Mouse (Mus musculus) cerebellum, adult 2 months (tissue): ENCODE results near the gene Iqcn. TPM values are rescaled to one million over a fixed set of nuclear protein-coding genes. Genes with fewer than 3 reads are reported as not detected.
A peak's percentile ranks its signal among the peaks of the same experiment; 100 is the strongest.

Experiments used
- DNase-seq, 2 experiments: peaks; one replicate each; pipeline ENCODE4 v3.0.0; 2021
- H3K27ac ChIP-seq: fragments of 200-500 bp; 2 replicates; pipeline ENCODE4 v1.5.1; 2012; ENCODE audit warnings: low read length, control low read depth, inconsistent platforms; ENCODE audit not compliant: insufficient read depth
- H3K27me3 ChIP-seq: fragments of 200-500 bp; 2 replicates; pipeline ENCODE4 v1.6.1; 2012; ENCODE audit warnings: inconsistent platforms, mild to moderate bottlenecking, low read length, moderate library complexity; ENCODE audit not compliant: control insufficient read depth, insufficient read depth
- H3K4me1 ChIP-seq: fragments of 200-500 bp; 2 replicates; pipeline ENCODE4 v1.6.1; 2011; ENCODE audit warnings: low read length; ENCODE audit not compliant: control insufficient read depth, insufficient read depth
- H3K4me3 ChIP-seq: fragments of 200-500 bp; replicated peaks from 2 replicates; pipeline ENCODE3; 2011; ENCODE audit warnings: mild to moderate bottlenecking, low read depth, low read length, control low read depth; ENCODE audit not compliant: insufficient read depth
- CTCF ChIP-seq: fragments of 200-500 bp; IDR thresholded peaks from 2 replicates; pipeline ENCODE4 v1.5.1; 2011; ENCODE audit warnings: low read depth, mild to moderate bottlenecking, control low read depth, low read length, moderate library complexity, borderline replicate concordance; ENCODE audit not compliant: insufficient read depth
- POLR2A ChIP-seq: fragments of 200-500 bp; IDR thresholded peaks from 2 replicates; pipeline ENCODE4 v1.6.1; 2011; ENCODE audit warnings: low read length, control low read depth, borderline replicate concordance; ENCODE audit not compliant: insufficient read depth
- WGBS: fragments of 180-500 bp; shearing (Covaris S2); methylation state at CpG from one replicate; pipeline ENCODE4 v1.1.7; 2018; 5-methylcytosine and 5-hydroxymethylcytosine counted together
- polyA plus RNA-seq: library from polyadenylated mRNA; depleted of rRNA; stranded (reverse); fragments of >200 nt; gene quantifications from 2 replicates; pipeline ENCODE4 v1.2.3, GENCODE M21; 2012

Iqcn gene
- polyA plus RNA-seq, 1 experiment, result 0.08 TPM

DNA sequence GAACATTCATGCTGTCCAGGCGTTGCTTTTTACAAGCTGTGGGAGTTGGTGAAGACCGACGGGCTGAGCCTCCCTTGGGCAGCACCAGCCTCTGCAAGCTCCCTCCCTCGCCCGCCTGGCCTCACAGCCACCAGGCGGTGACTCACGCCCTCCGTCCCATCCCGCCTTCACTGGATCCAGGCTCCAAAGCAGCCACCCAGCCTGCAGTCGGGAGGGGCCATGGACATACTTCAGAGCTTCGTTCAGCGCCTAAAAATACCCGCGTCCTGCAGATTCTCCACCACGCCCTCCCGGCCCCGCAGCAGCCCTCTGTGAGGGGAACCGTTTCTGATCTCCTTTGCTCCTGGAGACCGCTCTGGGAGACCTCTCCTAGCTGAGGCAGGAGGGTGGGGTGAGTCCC is 21.1 kb upstream of the Iqcn start:
- Histone ChIP-seq H3K27me3 (no peaks in the 10 kb centered on the region), H3K4me1 (peaks cover 10% of the 10 kb centered on the region; the same call in 1 of the 2 replicates), H3K4me3 (no peak overlapping the region), H3K27ac (no peak overlapping the region)
- DNase-seq, result peak in 1 of 2 experiments; percentile 39
- no peak for TF ChIP-seq POLR2A
- TF ChIP-seq CTCF, result no peak
- WGBS, result 13% methylated on average over 19 of the region's 19 CpGs

DNA sequence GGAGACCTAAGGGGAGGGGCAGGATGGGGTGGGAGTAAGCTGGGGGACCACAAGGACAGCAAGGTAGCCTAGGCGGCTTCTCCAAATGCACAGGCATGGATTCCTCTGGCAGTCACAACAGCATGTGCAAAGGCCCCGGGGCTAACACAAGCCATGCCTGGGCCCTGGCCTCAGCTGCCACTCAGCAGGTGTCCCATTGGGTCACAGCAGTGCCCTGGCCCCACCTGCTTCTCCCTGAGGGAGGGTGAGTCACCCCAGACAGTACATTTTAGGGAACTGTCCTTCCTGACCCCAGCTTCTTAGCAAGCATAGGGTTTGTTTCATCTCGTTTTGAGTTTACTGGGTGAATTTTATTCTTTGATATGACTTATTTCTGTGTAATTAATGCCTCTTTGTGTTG is 20.6 kb upstream of the Iqcn start:
- Histone ChIP-seq H3K27ac (no peak overlapping the region), H3K4me1 (peaks cover 15% of the 10 kb centered on the region), H3K4me3 (no peak overlapping the region), H3K27me3 (no peaks in the 10 kb centered on the region)
- WGBS, result 58% methylated on average over 3 of the region's 3 CpGs
- no peak for DNase-seq
- TF ChIP-seq CTCF (no peak), POLR2A (no peak)

DNA sequence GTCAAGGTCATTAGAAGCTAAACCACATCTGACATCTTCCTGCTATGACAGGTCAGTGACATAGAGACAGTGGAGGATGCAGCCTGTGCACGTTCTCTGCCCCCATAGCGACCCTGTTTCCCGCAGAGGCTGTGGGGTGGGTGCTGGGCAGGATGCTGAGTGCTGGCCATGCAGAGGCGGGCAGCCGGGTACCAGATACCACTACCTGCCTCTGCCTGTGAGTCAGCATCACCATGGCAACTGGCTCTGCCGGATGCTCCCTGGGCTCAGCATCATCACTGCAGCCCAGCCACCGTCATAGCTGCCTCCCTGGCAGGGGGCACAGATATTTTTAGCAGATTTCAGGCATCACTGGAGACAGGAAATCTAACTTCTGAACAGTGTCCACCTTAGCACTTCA is 19.0 kb upstream of the Iqcn start:
- peaks cover 16% of the 10 kb centered on the region for H3K4me1 ChIP-seq
- TF ChIP-seq CTCF, result no peak
- TF ChIP-seq POLR2A, result no peak
- no peak overlapping the region for H3K4me3 ChIP-seq
- no peak overlapping the region for H3K27ac ChIP-seq
- WGBS, result 32% methylated on average over 7 of the region's 7 CpGs
- no peak for DNase-seq
- H3K27me3 ChIP-seq, result no peaks in the 10 kb centered on the region

DNA sequence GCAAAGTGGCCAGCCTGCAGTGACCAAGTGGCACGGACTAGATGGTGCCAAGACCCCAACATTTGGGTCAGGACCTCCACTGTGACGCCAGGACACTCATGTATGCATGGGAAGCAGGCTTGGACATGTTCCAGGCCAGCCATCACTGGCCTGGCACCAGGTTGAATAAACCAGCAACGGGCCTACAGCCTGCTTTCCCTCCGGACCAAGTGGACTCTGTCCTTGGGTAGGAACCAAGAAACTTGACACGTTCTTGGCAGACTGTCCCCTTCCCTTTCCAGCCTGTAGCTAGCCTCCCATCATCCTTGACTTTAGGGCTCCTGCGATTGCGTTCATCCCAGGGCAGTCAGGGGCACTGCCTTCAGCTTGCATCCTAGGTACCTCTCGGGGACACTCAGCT is 15.7 kb upstream of the Iqcn start:
- peaks cover 15% of the 10 kb centered on the region for H3K4me1 ChIP-seq
- no peaks in the 10 kb centered on the region for H3K27me3 ChIP-seq
- no peak overlapping the region for H3K4me3 ChIP-seq
- WGBS, result 21% methylated on average over 8 of the region's 8 CpGs
- TF ChIP-seq POLR2A, result no peak
- TF ChIP-seq CTCF, result no peak
- H3K27ac ChIP-seq, result no peak overlapping the region
- no peak for DNase-seq

DNA sequence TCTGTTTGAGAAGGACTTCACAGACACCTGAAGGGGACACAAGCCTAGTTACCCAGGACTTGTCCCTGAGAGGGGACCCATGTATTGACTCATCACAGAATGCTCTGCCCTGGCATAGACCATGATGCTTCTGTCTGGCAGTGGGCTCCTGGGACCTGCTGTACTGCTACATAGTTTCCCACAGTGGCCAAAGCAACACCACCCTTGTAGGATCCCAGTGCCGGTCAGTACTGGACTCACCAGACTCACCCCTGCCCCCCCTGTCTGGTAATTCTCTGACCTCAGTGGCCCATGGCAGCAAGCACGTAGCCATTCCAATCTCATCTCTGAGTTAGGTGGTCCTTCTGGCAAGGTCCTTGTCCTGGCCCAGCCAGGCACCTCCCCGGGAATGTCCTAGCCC is 15.1 kb upstream of the Iqcn start:
- no peak for DNase-seq
- TF ChIP-seq POLR2A (no peak), CTCF (no peak)
- Histone ChIP-seq H3K27ac (no peak overlapping the region), H3K27me3 (no peaks in the 10 kb centered on the region), H3K4me3 (no peak overlapping the region), H3K4me1 (peaks cover 15% of the 10 kb centered on the region)
- 78% methylated on average over 3 of the region's 3 CpGs for WGBS

DNA sequence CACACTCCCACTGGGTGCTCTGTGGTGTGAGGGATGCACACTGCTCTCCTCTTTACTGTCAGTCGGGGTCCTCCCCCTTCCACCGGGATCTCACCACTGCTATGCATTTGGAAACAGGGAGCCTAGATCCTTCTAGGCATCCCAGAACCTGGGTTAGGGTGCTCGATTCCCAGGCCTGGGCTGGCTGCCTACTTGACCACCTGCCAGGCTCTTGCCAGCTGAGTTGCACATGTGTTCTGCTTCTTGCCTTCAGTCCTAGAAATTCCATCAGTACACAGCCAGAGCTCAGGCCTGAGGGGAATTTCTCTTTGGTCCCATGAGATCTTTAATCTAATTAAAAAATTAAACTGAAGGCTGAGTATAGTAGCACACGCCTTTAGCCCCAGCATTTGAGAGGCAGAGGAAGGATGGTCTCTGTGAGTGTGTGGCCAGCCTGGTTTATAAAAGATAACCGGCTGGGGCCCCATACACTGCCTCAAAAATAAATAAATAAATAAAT is 13.3 kb upstream of the Iqcn start:
- Histone ChIP-seq H3K27me3 (no peaks in the 10 kb centered on the region), H3K4me3 (no peak overlapping the region), H3K4me1 (peaks cover 9% of the 10 kb centered on the region), H3K27ac (no peak overlapping the region)
- 70% methylated on average over 5 of the region's 5 CpGs for WGBS
- DNase-seq, result no peak
- no peak for TF ChIP-seq POLR2A
- TF ChIP-seq CTCF, result no peak

DNA sequence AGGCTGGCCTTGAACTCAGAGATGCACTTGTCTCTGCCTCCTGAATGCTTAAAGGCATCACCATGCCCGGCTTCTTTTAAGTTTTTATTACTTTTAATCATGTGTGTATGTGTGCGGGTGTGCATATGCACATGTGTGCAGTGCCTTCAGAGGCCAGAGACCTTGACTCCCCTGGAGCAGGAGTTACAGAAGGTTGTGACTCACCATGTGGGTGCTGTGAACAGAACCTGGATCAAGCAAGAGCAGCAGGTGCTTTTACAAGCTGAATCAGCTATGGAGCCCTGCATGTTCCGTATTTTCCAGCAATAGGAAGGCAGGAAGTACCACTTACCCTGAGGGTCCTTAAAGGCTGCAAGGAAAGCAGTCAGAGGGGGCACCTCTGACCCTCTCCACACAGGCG is 12.0 kb upstream of the Iqcn start:
- no peak overlapping the region for H3K4me3 ChIP-seq
- TF ChIP-seq POLR2A (no peak), CTCF (no peak)
- 78% methylated on average over 4 of the region's 4 CpGs for WGBS
- H3K27ac ChIP-seq, result no peak overlapping the region
- DNase-seq, result no peak
- H3K27me3 ChIP-seq, result no peaks in the 10 kb centered on the region
- peaks cover 19% of the 10 kb centered on the region for H3K4me1 ChIP-seq

DNA sequence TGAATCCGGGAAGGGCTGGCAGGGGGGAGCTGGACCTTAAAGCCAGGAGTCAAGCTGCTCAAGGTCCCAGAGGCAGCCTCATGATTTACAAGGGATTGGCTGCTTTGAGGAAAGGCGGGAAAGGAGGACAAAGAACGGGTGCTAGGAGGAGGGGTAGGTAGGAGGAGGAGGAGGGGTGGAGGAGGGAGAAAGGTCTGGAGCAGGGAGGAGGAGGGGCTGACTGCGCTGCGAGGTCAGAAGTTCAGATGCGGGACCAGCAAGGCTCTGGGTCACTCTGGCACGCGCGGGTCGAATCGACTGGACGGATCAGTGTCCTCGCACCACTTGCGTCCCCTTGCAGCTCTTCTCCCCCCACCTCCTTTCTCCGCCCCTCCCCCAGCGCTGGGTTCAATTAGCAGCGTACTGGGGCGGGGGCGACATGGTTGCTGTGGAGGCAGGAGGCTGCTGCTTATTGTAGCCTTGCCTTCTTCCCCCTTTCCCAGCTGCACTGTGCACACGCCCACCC is 11.5 kb upstream of the Iqcn start:
- 6% methylated on average over 20 of the region's 20 CpGs for WGBS
- DNase-seq, result no peak
- TF ChIP-seq POLR2A (no peak), CTCF (no peak)
- no peak overlapping the region for H3K27ac ChIP-seq
- H3K4me1 ChIP-seq, result peaks cover 23% of the 10 kb centered on the region
- no peaks in the 10 kb centered on the region for H3K27me3 ChIP-seq
- no peak overlapping the region for H3K4me3 ChIP-seq
